Mouse (Mus musculus) gonadal fat pad, adult 2 months (tissue): ENCODE measurements around the gene Gfod1. TPM values are rescaled to one million over a fixed set of nuclear protein-coding genes. Genes with fewer than 3 reads are reported as not detected.

Experiments used
- DNase-seq: peaks from one replicate; pipeline ENCODE4 v3.0.0-alpha.2; 2012; ENCODE audit warnings: low read depth
- polyA plus RNA-seq: library from polyadenylated mRNA; depleted of rRNA; stranded (reverse); fragments of >200 nt; gene quantifications from 2 replicates; pipeline ENCODE4 v1.2.3, GENCODE M21; 2012; rRNA removed

Gfod1 gene
- polyA plus RNA-seq, 1 experiment: 4.6 TPM

DNA sequence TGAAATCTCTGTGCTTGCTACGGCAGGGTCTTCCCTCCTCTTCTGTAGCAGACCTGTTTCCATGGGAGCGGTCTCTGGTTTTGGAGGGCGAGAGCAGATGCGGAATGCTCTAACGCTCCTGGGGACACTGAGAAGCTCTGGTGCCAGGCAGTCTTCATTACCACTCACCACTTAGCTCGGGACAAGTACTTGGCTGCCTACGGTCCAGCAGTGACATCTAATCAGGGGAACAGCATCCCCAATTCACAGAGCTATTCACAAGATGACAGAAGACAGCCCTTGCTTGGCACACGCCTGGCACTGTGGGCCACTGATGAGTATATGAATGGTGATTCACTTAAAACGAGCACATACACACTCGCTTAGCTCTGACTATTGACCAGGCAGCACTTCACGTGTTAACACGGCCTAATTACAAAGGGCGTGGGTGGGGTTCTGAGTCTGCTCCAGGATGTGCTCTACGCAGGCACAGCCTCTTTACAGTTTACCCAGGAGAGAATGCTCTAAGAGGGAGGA is 151.9 kb downstream of the Gfod1 start:
- DNase-seq: no peak

GRCm38 (mm10) chr13:43149661-43150060 is 154.3 kb downstream of the Gfod1 start:
- DNase-seq: no peak

DNA sequence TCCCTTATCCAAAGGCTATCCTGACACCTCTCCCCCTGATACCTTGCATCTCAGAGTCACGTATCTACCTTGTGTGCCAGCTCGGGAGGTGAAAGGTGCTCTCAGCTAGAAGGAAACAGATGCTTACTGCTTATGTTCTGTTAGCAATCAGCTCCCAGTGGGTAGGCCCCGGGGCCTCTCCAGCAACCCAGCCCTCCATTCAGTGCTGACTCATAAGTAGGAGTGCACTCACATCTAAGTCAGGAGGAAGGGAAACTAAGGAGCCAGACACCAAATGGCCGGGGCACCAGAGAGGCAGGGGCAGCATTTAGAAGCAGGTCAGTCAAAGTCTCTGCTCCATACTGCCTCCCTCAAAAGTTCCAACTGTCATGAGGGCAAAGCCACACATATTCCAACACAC is 155.3 kb downstream of the Gfod1 start:
- DNase-seq: no peak

DNA sequence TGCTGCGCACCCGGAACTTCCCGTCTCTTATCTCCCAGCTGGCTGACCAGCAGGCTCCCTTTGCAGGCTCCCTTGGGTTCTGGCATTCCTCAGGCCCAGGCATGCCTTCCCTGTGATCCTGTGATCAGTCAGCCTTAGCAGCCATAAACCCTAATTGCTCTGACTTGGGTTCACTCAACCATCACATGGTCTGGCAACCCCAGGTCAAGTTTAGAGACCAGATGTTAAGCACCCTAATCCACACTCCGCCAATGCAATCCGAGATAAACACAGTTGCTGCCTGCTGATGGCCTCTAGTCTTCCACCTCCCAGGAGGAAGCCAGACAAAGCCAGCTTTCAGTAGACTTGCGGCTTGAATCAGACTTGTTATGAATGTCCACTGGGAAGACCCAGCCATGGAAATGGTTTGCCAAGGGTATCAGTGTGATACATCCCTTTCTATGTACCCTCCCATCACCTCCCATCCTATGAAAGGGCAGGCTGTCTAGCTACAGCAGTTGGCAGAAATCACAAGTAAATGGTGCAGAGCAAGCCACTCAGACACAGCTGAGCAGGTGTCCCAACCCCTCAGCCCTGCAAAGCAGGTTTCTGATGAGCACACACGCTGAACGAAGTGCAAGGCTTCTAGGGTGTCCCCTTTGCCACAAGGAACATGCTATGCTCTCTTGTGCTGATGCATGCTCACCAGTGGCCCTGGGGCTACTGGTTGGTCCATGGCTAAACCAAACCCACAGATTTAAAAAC is 157.3 kb downstream of the Gfod1 start:
- no peak for DNase-seq

Other genes starting within 250 kb of the Gfod1 start
- 12.7 and 20.0 TPM in 2 replicates for gene Tbc1d7, start 132.7 kb downstream of the Gfod1 start, polyA plus RNA-seq
- 7.7 and 8.7 TPM in 2 replicates for gene Sirt5, start 61.3 kb upstream of the Gfod1 start, polyA plus RNA-seq
- 32.8 and 37.3 TPM in 2 replicates for gene Nol7, start 94.2 kb upstream of the Gfod1 start, polyA plus RNA-seq
- gene Ranbp9, start 177.1 kb upstream of the Gfod1 start, polyA plus RNA-seq: 19.2 and 20.0 TPM in 2 replicates